Mouse (Mus musculus) spleen, adult 2 months (tissue): ENCODE measurements at regions not wholly inside any gene's neighbourhood (a gene's known extent, or its start where the extent isn't known, plus 50 kb on each side); places are given as distances from the start of the nearest gene placed in this dataset.

Experiments used
- CTCF ChIP-seq: fragments of 200-500 bp; IDR thresholded peaks from 2 replicates; pipeline ENCODE4 v1.5.1; 2011; ENCODE audit warnings: mild to moderate bottlenecking, inconsistent platforms; ENCODE audit not compliant: insufficient read depth, insufficient read length, insufficient replicate concordance; ENCODE audit errors: extremely low read depth
- POLR2A ChIP-seq: fragments of 200-500 bp; IDR thresholded peaks from 2 replicates; pipeline ENCODE4 v1.6.1; 2011; ENCODE audit warnings: low read depth, low read length, inconsistent platforms

DNA sequence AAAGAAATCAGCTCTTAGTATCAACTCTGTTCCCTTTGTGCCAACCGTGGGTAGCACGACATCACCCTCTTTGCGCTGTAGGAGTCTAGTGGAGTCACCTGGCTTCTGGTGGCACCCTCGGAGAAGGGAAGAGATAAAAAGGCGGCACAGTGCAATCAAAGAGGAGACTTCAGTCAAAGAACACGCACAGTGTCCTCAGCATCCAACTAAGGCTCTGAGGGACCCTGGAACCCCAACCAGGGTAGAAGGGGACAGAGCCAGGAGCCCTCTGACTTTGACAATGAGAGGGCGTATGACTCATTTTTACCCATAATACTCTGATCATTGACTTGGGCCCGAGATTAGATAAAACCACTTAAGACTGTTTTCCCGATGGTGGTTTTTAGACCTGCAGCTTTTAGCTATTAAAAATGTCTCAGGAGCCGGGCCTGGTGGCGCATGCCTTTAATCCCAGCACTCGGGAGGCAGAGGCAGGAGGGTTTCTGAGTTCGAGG, 94.5 kb upstream of the Slc45a1 start:
- TF ChIP-seq CTCF: no peak
- TF ChIP-seq POLR2A: no peak
